Mouse (Mus musculus): ENCODE data around the gene 2010300C02Rik. TPM values are rescaled to one million over a fixed set of nuclear protein-coding genes. Genes with fewer than 3 reads are reported as not detected.
A peak's percentile ranks its signal among the peaks of the same experiment; 100 is the strongest.

2010300C02Rik gene
- polyA plus RNA-seq, 1 experiment from 2014 or later = 2.6 TPM

- 73% methylated on average over 9 of the region's 9 CpGs for WGBS
- Histone ChIP-seq H3K9ac (no peak overlapping the region), H3K4me2 (replicated peaks) (no peak overlapping the region), H3K4me1 (no peaks in the 10 kb centered on the region), H3K27me3 (0 out of 2 replicates have a peak, but pooled peaks cover 3% of the 10 kb centered on the region), H3K9me3 (replicated peaks) (no peaks in the 10 kb centered on the region), H3K4me3 (no peak overlapping the region), H3K27ac (no peak overlapping the region), H3K36me3 (no peaks in the 10 kb centered on the region)
- ATAC-seq (ENCODE audit: low FRiP score) = no peak
Measured at GRCm38 (mm10) chr1:37678327-37679123, 41.4 kb downstream of the 2010300C02Rik start.

DNA sequence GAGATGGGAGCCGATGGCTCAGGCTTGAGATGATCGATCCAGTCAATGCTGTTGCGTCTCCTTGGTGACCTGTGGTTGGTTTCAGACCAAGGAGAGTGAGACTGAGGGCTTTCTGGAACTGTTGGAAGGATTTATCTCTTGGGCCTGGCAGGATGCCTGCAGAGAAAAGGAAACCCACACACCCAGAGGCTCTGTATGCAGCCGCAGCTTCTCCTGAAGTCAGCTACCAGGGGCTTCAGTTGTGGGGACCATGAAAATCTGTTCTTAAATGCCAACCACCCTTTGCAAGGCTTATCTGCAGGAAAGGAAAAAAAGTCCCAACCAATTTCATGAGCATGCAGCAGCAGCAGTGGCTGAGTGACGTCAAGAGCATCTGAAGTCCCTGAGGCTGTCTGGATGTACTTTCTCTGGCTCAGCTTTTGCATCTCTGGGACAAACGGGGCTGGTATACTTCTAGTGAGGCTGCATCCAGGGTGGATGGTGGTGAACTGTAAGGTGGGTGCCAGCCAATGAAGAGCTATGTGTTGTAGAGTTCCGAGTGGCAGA, 42.8 kb downstream of the 2010300C02Rik start:
- no peak overlapping the region for H3K27ac ChIP-seq
- no peak overlapping the region for H3K4me2 ChIP-seq (replicated peaks)
- ATAC-seq (ENCODE audit: low FRiP score) = no peak
- no peaks in the 10 kb centered on the region for H3K4me1 ChIP-seq
- H3K9ac ChIP-seq = no peak overlapping the region
- 0 out of 2 replicates have a peak, but pooled peaks cover 3% of the 10 kb centered on the region for H3K27me3 ChIP-seq
- whole genome bisulfite sequencing = 82% methylated on average over 7 of the region's 7 CpGs
- no peaks in the 10 kb centered on the region for H3K9me3 ChIP-seq (replicated peaks)
- no peaks in the 10 kb centered on the region for H3K36me3 ChIP-seq
- no peak overlapping the region for H3K4me3 ChIP-seq

DNA sequence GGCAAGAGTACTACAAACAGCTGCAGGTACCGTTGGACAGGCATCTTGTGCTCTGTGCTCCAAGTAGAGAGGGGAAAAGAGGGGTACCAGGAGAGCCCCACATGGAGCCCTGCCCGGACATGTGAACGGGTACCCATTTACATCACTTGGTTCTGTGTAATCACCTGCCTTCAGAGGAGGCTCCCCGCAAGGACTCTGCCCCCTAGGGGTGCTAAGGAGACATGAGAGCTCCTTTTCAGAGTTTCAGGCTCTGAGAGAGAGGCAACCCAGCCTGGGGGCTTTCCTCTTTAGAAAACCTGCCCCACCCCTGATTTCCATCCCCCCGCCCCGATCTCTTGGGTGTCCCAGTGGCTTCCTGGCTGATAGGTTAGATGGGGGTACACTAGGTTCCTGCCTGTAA, 44.4 kb downstream of the 2010300C02Rik start:
- H3K27ac ChIP-seq = no peak overlapping the region
- 0 out of 2 replicates have a peak, but pooled peaks cover 3% of the 10 kb centered on the region for H3K27me3 ChIP-seq
- no peak for ATAC-seq (ENCODE audit: low FRiP score)
- 60% methylated on average over 6 of the region's 6 CpGs for WGBS
- H3K4me2 ChIP-seq (replicated peaks) = no peak overlapping the region
- H3K9ac ChIP-seq = no peak overlapping the region
- H3K36me3 ChIP-seq = no peaks in the 10 kb centered on the region
- H3K4me1 ChIP-seq = no peaks in the 10 kb centered on the region
- H3K4me3 ChIP-seq = no peak overlapping the region
- no peaks in the 10 kb centered on the region for H3K9me3 ChIP-seq (replicated peaks)

DNA sequence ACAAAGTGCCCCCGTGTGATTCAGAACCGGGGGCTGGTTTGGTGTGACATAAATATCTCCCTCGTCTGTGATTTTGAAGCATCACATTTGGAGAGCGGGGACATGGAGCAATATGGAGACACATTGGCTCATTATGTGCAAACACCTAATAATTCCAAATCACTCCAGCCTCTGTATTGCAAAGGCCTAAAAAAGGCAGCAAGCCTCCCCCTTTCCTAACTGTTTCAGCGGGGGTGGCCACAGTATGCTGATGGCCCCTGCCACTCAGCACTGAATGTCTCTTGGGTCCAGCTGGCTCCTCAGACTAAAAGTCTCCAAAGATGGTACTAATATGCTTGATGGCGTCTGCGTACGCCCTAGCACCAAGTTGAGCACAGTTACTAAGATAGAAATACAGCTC, 45.6 kb downstream of the 2010300C02Rik start:
- Histone ChIP-seq H3K9ac (no peak overlapping the region), H3K27ac (no peak overlapping the region), H3K27me3 (0 out of 2 replicates have a peak, but pooled peaks cover 3% of the 10 kb centered on the region), H3K4me1 (no peaks in the 10 kb centered on the region), H3K9me3 (replicated peaks) (no peaks in the 10 kb centered on the region), H3K4me2 (replicated peaks) (no peak overlapping the region), H3K36me3 (no peaks in the 10 kb centered on the region), H3K4me3 (no peak overlapping the region)
- 91% methylated on average over 8 of the region's 8 CpGs for WGBS
- no peak for ATAC-seq (ENCODE audit: low FRiP score)

GRCm38 (mm10) chr1:37671316-37671715, 48.6 kb downstream of the 2010300C02Rik start:
- Histone ChIP-seq H3K4me2 (replicated peaks) (no peak overlapping the region), H3K27ac (no peak overlapping the region), H3K4me1 (no peaks in the 10 kb centered on the region; the same call in 1 of the 2 replicates), H3K9me3 (replicated peaks) (no peaks in the 10 kb centered on the region), H3K9ac (no peak overlapping the region), H3K27me3 (no peaks in the 10 kb centered on the region), H3K4me3 (no peak overlapping the region), H3K36me3 (no peaks in the 10 kb centered on the region)
- no peak for ATAC-seq (ENCODE audit: low FRiP score)
- 52% methylated on average over 4 of the region's 4 CpGs for WGBS

DNA sequence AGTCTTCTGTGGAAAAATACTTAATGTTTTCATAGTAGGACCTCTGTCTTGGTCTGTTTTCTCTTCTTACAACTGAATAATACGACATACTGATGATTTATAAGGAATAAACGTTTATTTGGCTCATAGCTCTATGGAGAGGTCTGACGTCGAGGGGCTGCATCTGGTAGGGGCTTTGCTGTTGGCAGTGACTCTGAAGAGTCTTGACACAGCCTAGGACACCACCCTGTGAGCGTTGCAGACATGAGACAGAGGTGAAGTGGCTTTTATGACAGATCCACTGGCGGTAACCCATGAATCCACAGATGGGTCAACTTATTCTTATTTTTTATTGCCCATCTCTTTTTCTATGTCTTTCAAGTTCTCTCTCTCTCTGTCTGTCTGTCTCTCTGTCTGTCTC, 52.5 kb downstream of the 2010300C02Rik start:
- Histone ChIP-seq H3K4me2 (replicated peaks) (no peak overlapping the region), H3K27ac (no peak overlapping the region), H3K4me3 (no peak overlapping the region), H3K9ac (no peak overlapping the region), H3K9me3 (replicated peaks) (no peaks in the 10 kb centered on the region), H3K36me3 (no peaks in the 10 kb centered on the region), H3K4me1 (no peaks in the 10 kb centered on the region; the same call in 1 of the 2 replicates), H3K27me3 (no peaks in the 10 kb centered on the region)
- 85% methylated on average over 6 of the region's 6 CpGs for WGBS
- ATAC-seq (ENCODE audit: low FRiP score) = no peak

GRCm38 (mm10) chr1:37666587-37666986, 53.3 kb downstream of the 2010300C02Rik start:
- 59% methylated on average over 10 of the region's 10 CpGs for WGBS

GRCm38 (mm10) chr1:37665539-37666323, 54.2 kb downstream of the 2010300C02Rik start:
- Histone ChIP-seq H3K36me3 (no peaks in the 10 kb centered on the region), H3K9ac (no peak overlapping the region), H3K4me3 (no peak overlapping the region), H3K27ac (no peak overlapping the region), H3K4me2 (replicated peaks) (no peak overlapping the region), H3K4me1 (no peaks in the 10 kb centered on the region; the same call in 1 of the 2 replicates), H3K9me3 (replicated peaks) (no peaks in the 10 kb centered on the region), H3K27me3 (no peaks in the 10 kb centered on the region)
- ATAC-seq (ENCODE audit: low FRiP score) = no peak
- 57% methylated on average over 14 of the region's 14 CpGs for WGBS

More at GRCm38 (mm10) chr1:37666587-37666986, 53.3 kb downstream of the 2010300C02Rik start:
- Histone ChIP-seq H3K27ac (no peak overlapping the region), H3K4me3 (no peak overlapping the region), H3K4me1 (no peaks in the 10 kb centered on the region; the same call in 1 of the 2 replicates), H3K4me2 (replicated peaks) (no peak overlapping the region), H3K36me3 (no peaks in the 10 kb centered on the region), H3K27me3 (no peaks in the 10 kb centered on the region), H3K9ac (no peak overlapping the region), H3K9me3 (replicated peaks) (no peaks in the 10 kb centered on the region)
- no peak for ATAC-seq (ENCODE audit: low FRiP score)

DNA sequence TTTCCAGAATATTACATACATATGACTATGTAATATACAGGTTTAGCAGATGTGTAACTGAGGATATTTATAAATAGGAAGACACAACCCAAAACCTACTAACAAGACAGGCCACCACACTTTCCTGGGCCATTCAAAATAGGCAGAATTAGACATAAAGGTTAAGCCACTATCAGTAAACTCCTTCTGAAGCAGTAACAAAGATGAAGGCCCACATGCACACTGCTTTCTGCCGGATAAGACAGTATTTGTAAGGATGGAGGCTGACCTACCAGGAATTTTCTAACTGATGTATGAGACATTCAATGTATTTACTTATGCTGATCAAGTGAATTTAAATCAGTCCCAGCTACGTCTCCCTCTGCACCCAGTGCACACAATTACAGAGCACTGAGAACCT, 55.4 kb downstream of the 2010300C02Rik start:
- Histone ChIP-seq H3K9me3 (replicated peaks) (no peaks in the 10 kb centered on the region), H3K9ac (no peak overlapping the region), H3K27me3 (no peaks in the 10 kb centered on the region), H3K4me3 (no peak overlapping the region), H3K4me1 (no peaks in the 10 kb centered on the region; the same call in 1 of the 2 replicates), H3K4me2 (replicated peaks) (no peak overlapping the region), H3K27ac (no peak overlapping the region), H3K36me3 (no peaks in the 10 kb centered on the region)
- 79% methylated on average over 2 of the region's 2 CpGs for WGBS
- no peak for ATAC-seq (ENCODE audit: low FRiP score)

GRCm38 (mm10) chr1:37663606-37664005, 56.3 kb downstream of the 2010300C02Rik start:
- Histone ChIP-seq H3K4me2 (replicated peaks) (no peak overlapping the region), H3K4me1 (no peaks in the 10 kb centered on the region; the same call in 1 of the 2 replicates), H3K9me3 (replicated peaks) (no peaks in the 10 kb centered on the region), H3K27me3 (no peaks in the 10 kb centered on the region), H3K36me3 (no peaks in the 10 kb centered on the region), H3K27ac (no peak overlapping the region), H3K4me3 (no peak overlapping the region), H3K9ac (0 out of 2 replicates have a peak overlapping the region, but pooled peaks have one; percentile 10)
- 90% methylated on average over 5 of the region's 5 CpGs for WGBS
- no peak for ATAC-seq (ENCODE audit: low FRiP score)

GRCm38 (mm10) chr1:37656017-37656416, 63.9 kb downstream of the 2010300C02Rik start:
- 0 out of 2 replicates have a peak, but pooled peaks cover 5% of the 10 kb centered on the region for H3K9me3 ChIP-seq (replicated peaks)
- no peak overlapping the region for H3K27ac ChIP-seq
- no peak for ATAC-seq (ENCODE audit: low FRiP score)
- no peaks in the 10 kb centered on the region for H3K4me1 ChIP-seq
- H3K36me3 ChIP-seq = no peaks in the 10 kb centered on the region
- no peaks in the 10 kb centered on the region for H3K27me3 ChIP-seq
- no peak overlapping the region for H3K4me3 ChIP-seq
- no peak overlapping the region for H3K9ac ChIP-seq
- WGBS = 95% methylated on average over 2 of the region's 2 CpGs
- H3K4me2 ChIP-seq (replicated peaks) = no peak overlapping the region

DNA sequence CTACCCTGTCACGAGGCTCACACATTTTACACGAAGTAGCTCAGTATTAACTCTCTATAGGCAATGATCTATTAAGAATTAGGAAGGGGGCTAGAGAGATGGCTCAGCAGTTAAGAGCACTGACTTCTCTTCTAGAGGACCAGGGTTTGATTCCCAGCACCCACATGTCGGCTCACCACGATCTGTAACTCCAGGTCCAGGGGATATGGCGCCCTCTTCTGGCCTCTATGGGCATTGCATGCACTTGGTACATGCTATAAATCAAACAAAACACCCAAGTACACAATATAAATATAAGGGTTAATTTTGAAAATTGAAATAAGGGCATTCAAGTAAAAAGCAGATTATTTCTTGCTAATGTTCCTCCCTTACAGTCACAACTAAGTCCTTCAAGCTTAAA, 65.9 kb downstream of the 2010300C02Rik start:
- Histone ChIP-seq H3K9me3 (replicated peaks) (0 out of 2 replicates have a peak, but pooled peaks cover 5% of the 10 kb centered on the region), H3K4me1 (no peaks in the 10 kb centered on the region), H3K27ac (no peak overlapping the region), H3K4me2 (replicated peaks) (no peak overlapping the region), H3K36me3 (no peaks in the 10 kb centered on the region), H3K27me3 (no peaks in the 10 kb centered on the region), H3K4me3 (no peak overlapping the region), H3K9ac (no peak overlapping the region)
- 70% methylated on average over 5 of the region's 5 CpGs for WGBS
- ATAC-seq (ENCODE audit: low FRiP score) = no peak
